Mouse (Mus musculus): ENCODE measurements around the gene E130308A19Rik. TPM values are rescaled to one million over a fixed set of nuclear protein-coding genes. Genes with fewer than 3 reads are reported as not detected.
A peak's percentile ranks its signal among the peaks of the same experiment; 100 is the strongest.

The E130308A19Rik gene
- polyA plus RNA-seq, 1 experiment, result 5.7 TPM

GRCm38 (mm10) chr4:59619611-59620245 is 6.3 kb upstream of the E130308A19Rik start:
- TF ChIP-seq GATA1 (IDR thresholded peaks at IDR 0.05; ENCODE audit: low read length), result no peak

GRCm38 (mm10) chr4:59625676-59625997 is 374 bp upstream of the E130308A19Rik start:
- no peak for TF ChIP-seq GATA1 (IDR thresholded peaks at IDR 0.05; ENCODE audit: low read length)

GRCm38 (mm10) chr4:59628255-59628654 is 2.2 kb downstream of the E130308A19Rik start:
- no peak for TF ChIP-seq GATA1 (IDR thresholded peaks at IDR 0.05; ENCODE audit: low read length)

GRCm38 (mm10) chr4:59629076-59629874 is 3.3 kb downstream of the E130308A19Rik start:
- TF ChIP-seq GATA1 (IDR thresholded peaks at IDR 0.05; ENCODE audit: low read length), result no peak

- TF ChIP-seq GATA1 (IDR thresholded peaks at IDR 0.05; ENCODE audit: low read length), result no peak
Measured at GRCm38 (mm10) chr4:59630122-59630521, 4.1 kb downstream of the E130308A19Rik start.

- no peak for TF ChIP-seq GATA1 (IDR thresholded peaks at IDR 0.05; ENCODE audit: low read length)
Measured at GRCm38 (mm10) chr4:59634532-59634931, 8.5 kb downstream of the E130308A19Rik start.

- no peak for TF ChIP-seq GATA1 (IDR thresholded peaks at IDR 0.05; ENCODE audit: low read length)
Measured at GRCm38 (mm10) chr4:59639163-59639562, 13.2 kb downstream of the E130308A19Rik start.

- no peak for TF ChIP-seq GATA1 (IDR thresholded peaks at IDR 0.05; ENCODE audit: low read length)
Measured at GRCm38 (mm10) chr4:59640720-59641119, 14.7 kb downstream of the E130308A19Rik start.

- TF ChIP-seq GATA1 (IDR thresholded peaks at IDR 0.05; ENCODE audit: low read length), result no peak
Measured at GRCm38 (mm10) chr4:59642039-59642438, 16.0 kb downstream of the E130308A19Rik start.

- no peak for TF ChIP-seq GATA1 (IDR thresholded peaks at IDR 0.05; ENCODE audit: low read length)
Measured at GRCm38 (mm10) chr4:59642657-59643056, 16.6 kb downstream of the E130308A19Rik start.

GRCm38 (mm10) chr4:59644431-59644830 is 18.4 kb downstream of the E130308A19Rik start:
- no peak for TF ChIP-seq GATA1 (IDR thresholded peaks at IDR 0.05; ENCODE audit: low read length)

GRCm38 (mm10) chr4:59644992-59645391 is 19.0 kb downstream of the E130308A19Rik start:
- no peak for TF ChIP-seq GATA1 (IDR thresholded peaks at IDR 0.05; ENCODE audit: low read length)

- no peak for TF ChIP-seq GATA1 (IDR thresholded peaks at IDR 0.05; ENCODE audit: low read length)
Measured at GRCm38 (mm10) chr4:59645610-59646009, 19.6 kb downstream of the E130308A19Rik start.

- peak; percentile 62 for TF ChIP-seq GATA1 (IDR thresholded peaks at IDR 0.05; ENCODE audit: low read length)
Measured at GRCm38 (mm10) chr4:59646020-59646696, 20.1 kb downstream of the E130308A19Rik start.

GRCm38 (mm10) chr4:59649119-59649518 is 23.1 kb downstream of the E130308A19Rik start:
- no peak for TF ChIP-seq GATA1 (IDR thresholded peaks at IDR 0.05; ENCODE audit: low read length)

GRCm38 (mm10) chr4:59652166-59652681 is 26.2 kb downstream of the E130308A19Rik start:
- TF ChIP-seq GATA1 (IDR thresholded peaks at IDR 0.05; ENCODE audit: low read length), result no peak
